Mouse (Mus musculus): ENCODE data around the gene Abcc6. TPM values are rescaled to one million over a fixed set of nuclear protein-coding genes. Genes with fewer than 3 reads are reported as not detected.
A peak's percentile ranks its signal among the peaks of the same experiment; 100 is the strongest.
"Not testable (repeated sequence)": the region's sequence is repeated elsewhere in the genome, so short reads cannot be mapped to it uniquely, and the experiment has no call there.

Abcc6 gene
- polyA plus RNA-seq, 1 experiment from 2014 or later, result 1.1 TPM

DNA sequence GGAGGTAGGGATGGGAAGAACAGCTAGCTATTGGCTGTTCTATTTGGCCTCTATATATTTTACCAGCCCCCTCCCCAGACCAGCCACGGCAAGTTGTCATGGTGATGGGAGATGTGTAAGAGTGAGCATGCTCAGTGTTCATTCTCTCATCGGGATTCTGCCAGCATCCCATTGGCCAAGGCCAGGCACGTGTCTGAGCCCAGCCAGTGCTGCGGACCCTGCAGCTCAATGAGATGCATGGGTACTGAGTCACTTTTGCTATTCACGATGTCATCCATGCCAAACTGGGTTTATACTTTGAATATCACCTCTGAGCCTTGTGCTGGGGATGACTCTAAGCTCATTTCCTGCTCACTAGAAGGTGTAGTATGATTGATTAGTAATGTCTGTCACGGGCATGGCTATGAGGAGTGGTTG lies 56.8 kb downstream of the Abcc6 start:
- Histone ChIP-seq H3K9ac (no peak overlapping the region), H3K27me3 (no peaks in the 10 kb centered on the region), H3K27ac (no peak overlapping the region), H3K4me2 (no peak overlapping the region), H3K4me3 (replicated peaks) (no peak overlapping the region), H3K4me1 (no peaks in the 10 kb centered on the region), H3K9me3 (replicated peaks) (no peaks in the 10 kb centered on the region), H3K36me3 (no peaks in the 10 kb centered on the region)
- WGBS, result 85% methylated on average over 6 of the region's 6 CpGs
- no peak for ATAC-seq (replicated peaks; ENCODE audit: low FRiP score)

DNA sequence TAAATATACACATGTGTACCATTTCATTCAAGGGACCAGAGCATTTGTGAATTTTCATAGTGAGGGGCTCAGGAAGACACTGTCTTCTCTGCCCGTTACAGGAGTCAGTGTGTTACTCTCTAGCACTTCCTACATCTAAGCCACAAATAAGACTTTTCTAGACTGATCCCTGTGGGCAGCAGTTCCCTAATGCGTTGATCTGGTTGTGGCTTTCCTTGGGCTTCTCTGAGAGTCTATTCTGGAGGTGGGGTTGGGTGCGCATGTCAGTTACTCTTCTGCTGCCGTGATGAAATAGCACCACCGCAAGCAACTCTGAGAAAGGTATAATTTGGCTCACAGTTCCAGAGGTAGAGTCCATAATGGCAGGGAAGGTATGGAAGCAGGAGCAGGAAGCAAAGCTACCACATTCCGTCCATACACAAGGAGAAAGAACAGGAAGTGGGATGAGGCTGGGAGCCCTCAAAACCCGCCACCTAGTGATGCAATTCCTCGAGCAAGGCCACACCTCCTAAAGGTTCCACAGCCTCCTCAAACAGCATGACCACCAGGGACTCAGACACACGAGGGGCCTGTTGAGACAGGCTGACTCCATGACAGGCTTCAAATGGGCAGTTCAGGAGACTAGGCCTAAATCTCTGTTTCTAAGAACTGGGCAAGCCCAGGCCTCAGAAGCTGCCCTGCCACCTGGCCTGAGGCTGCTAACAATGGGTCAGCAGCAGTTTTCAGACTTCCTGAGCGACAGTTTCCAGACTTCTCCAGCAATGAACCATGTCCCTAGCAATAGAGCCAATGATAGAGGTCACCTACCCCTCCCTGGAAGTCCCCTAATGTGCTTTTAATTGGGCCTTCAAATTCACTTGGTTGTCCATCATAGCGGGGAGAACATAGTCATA lies 58.0 kb downstream of the Abcc6 start:
- no peak for ATAC-seq (replicated peaks; ENCODE audit: low FRiP score)
- H3K27ac ChIP-seq, result no peak overlapping the region
- 0 out of 2 replicates have a peak, but pooled peaks cover 3% of the 10 kb centered on the region for H3K27me3 ChIP-seq
- H3K4me3 ChIP-seq (replicated peaks), result no peak overlapping the region
- H3K36me3 ChIP-seq, result no peaks in the 10 kb centered on the region
- H3K9me3 ChIP-seq (replicated peaks), result no peaks in the 10 kb centered on the region
- no peak overlapping the region for H3K9ac ChIP-seq
- 83% methylated on average over 11 of the region's 11 CpGs for WGBS
- H3K4me1 ChIP-seq, result no peaks in the 10 kb centered on the region
- no peak overlapping the region for H3K4me2 ChIP-seq

DNA sequence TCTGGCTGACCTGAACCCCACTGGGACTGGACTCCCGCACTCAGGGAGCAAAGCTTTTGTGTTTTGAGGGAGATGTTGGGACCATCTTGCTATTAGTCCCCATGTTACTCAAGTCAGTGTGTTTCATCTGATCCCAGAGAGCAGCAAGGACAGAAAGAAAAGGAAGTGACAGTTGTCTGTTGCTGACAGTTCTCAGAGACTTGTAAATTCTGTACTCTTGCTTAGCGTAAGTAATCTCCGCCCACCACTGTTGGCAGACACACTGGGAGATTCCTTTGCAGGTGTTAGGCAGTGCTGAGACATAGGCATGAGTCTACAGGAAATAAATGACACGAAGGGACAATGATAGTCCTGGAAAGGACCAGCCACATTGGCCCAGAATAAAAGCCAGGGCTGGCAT lies 73.5 kb downstream of the Abcc6 start:
- H3K4me2 ChIP-seq, result no peak overlapping the region
- no peaks in the 10 kb centered on the region for H3K9me3 ChIP-seq (replicated peaks)
- H3K4me3 ChIP-seq (replicated peaks), result no peak overlapping the region
- no peak for ATAC-seq (replicated peaks; ENCODE audit: low FRiP score)
- H3K27me3 ChIP-seq, result no peaks in the 10 kb centered on the region
- no peaks in the 10 kb centered on the region for H3K36me3 ChIP-seq
- no peaks in the 10 kb centered on the region for H3K4me1 ChIP-seq
- 57% methylated on average over 4 of the region's 4 CpGs for WGBS
- H3K27ac ChIP-seq, result no peak overlapping the region
- H3K9ac ChIP-seq, result no peak overlapping the region

DNA sequence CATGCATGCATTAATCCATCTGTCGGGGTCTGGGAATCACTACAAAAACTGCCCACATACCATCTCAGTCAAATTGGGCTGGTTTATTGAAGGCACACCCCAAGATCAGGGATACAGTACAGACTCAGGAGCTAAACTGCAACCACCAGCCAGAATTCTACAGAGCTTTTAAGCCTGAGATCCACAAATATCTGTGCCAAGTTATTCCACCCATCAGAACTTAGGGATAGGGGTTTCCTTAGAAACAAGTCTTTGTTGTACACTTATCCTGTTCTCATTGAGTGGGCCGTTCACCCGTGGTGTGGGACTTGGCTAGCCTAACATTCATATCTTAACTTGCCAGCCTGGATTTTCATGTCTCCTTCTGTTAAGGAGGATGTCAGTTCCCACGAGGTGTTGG lies 81.0 kb downstream of the Abcc6 start:
- WGBS, result 82% methylated on average over 4 of the region's 4 CpGs
- Histone ChIP-seq H3K9me3 (replicated peaks) (no peaks in the 10 kb centered on the region), H3K9ac (no peak overlapping the region), H3K27ac (no peak overlapping the region), H3K4me3 (replicated peaks) (no peak overlapping the region), H3K4me1 (no peaks in the 10 kb centered on the region), H3K27me3 (no peaks in the 10 kb centered on the region), H3K36me3 (no peaks in the 10 kb centered on the region), H3K4me2 (no peak overlapping the region)
- no peak for ATAC-seq (replicated peaks; ENCODE audit: low FRiP score)

DNA sequence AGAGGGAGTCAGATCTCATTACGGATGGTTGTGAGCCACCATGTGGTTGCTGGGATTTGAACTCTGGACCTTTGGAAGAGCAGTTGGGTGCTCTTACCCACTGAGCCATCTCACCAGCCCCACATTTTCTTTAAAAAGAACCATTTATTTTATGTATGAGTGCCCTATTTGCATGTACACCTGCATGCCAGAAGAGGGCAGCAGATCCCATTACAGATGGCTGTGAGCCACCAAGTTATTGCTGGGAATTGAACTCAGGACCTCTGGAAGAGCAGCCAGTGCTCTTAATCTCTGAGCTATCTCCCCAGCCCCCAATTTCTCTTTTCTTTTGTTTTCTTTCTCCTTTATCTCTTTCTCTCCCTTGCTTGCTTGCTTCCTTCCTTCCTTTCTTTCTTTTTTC lies 86.8 kb downstream of the Abcc6 start:
- not testable (repeated sequence) for ATAC-seq (replicated peaks; ENCODE audit: low FRiP score); H3K4me3 ChIP-seq (replicated peaks); H3K9me3 ChIP-seq (replicated peaks); H3K4me2 ChIP-seq; H3K36me3 ChIP-seq; H3K4me1 ChIP-seq; H3K9ac ChIP-seq; H3K27me3 ChIP-seq; H3K27ac ChIP-seq
- WGBS, result 73% methylated on average over 1 of the region's 1 CpGs

DNA sequence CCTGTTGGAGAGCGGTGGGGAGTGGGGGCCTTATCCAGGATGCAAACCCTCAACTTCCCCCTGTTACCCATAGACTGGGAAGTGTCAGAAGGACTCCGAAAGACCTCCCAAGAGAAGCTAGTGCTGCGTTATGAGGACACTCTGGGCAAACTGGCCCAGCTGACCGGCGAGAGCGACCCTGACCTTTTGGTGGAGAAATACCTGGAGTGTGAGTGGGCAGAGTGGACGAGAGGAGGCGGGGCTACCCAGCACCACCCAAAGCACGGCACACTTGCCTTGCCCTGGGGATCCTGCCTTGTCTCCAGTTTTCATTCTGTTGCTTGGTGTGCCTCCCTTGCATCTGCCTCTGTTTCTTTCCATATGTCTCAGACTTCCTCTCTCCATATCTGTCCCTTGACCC lies 88.1 kb downstream of the Abcc6 start:
- 85% methylated on average over 9 of the region's 9 CpGs for WGBS

DNA sequence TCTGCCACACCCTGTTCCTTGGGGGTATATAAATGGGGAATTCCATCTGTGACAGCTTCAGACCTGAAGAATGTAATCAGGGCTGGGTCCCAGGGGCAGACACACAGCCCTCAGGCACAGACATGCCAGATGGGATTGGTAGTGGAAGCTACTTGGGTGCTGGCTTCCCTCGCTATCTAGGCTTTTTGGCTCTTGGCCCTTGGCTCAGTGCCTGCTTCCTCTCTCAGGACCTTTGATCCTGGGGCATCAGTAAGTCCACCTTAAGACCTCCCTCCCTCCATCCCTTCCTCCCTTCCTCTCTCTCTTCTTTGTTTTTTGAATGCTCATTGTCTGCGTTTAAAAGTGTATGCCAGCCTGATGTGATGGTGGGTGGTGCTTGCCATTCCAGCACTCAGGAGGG lies 90.3 kb downstream of the Abcc6 start:
- Histone ChIP-seq H3K36me3 (no peaks in the 10 kb centered on the region), H3K9ac (no peak overlapping the region), H3K9me3 (replicated peaks) (no peaks in the 10 kb centered on the region), H3K27me3 (no peaks in the 10 kb centered on the region), H3K4me2 (no peak overlapping the region), H3K4me1 (no peaks in the 10 kb centered on the region), H3K27ac (no peak overlapping the region), H3K4me3 (replicated peaks) (no peak overlapping the region)
- ATAC-seq (replicated peaks; ENCODE audit: low FRiP score), result no peak
- WGBS, result 51% methylated on average over 2 of the region's 2 CpGs

More for the DNA sequence above, 88.1 kb downstream of the Abcc6 start:
- ATAC-seq (replicated peaks; ENCODE audit: low FRiP score), result no peak
- H3K27me3 ChIP-seq, result no peaks in the 10 kb centered on the region
- H3K4me2 ChIP-seq, result no peak overlapping the region
- no peak overlapping the region for H3K9ac ChIP-seq
- H3K4me3 ChIP-seq (replicated peaks), result no peak overlapping the region
- no peaks in the 10 kb centered on the region for H3K36me3 ChIP-seq
- H3K4me1 ChIP-seq, result no peaks in the 10 kb centered on the region
- no peaks in the 10 kb centered on the region for H3K9me3 ChIP-seq (replicated peaks)
- no peak overlapping the region for H3K27ac ChIP-seq

DNA sequence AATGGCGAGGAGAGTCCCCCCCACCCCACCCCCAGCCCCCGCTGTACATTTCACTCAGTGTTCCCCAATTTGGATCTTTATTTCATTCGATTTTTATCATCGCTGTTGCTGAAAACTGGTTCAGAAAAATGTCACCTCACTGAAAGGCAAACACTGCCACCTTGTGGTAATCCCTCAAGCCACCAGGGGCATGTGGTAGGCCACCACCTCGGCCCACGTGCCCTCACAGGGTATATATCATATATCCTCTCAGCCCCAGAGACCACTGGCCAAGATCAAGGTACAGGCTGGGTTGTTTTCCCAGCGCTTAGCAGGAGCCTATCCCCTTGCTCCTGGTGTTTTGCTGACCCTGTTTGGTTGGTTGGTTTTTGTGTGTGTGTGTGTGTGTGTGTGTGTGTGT lies 95.0 kb downstream of the Abcc6 start:
- Histone ChIP-seq H3K9ac (no peak overlapping the region), H3K36me3 (peaks cover 9% of the 10 kb centered on the region; the same call in 1 of the 2 replicates), H3K9me3 (replicated peaks) (peaks cover 5% of the 10 kb centered on the region; the same call in 1 of the 2 replicates), H3K27me3 (no peaks in the 10 kb centered on the region), H3K4me2 (no peak overlapping the region), H3K27ac (no peak overlapping the region), H3K4me3 (replicated peaks) (no peak overlapping the region), H3K4me1 (no peaks in the 10 kb centered on the region)
- peak; percentile 82 for ATAC-seq (replicated peaks; ENCODE audit: low FRiP score)
- WGBS, result 22% methylated on average over 7 of the region's 7 CpGs

DNA sequence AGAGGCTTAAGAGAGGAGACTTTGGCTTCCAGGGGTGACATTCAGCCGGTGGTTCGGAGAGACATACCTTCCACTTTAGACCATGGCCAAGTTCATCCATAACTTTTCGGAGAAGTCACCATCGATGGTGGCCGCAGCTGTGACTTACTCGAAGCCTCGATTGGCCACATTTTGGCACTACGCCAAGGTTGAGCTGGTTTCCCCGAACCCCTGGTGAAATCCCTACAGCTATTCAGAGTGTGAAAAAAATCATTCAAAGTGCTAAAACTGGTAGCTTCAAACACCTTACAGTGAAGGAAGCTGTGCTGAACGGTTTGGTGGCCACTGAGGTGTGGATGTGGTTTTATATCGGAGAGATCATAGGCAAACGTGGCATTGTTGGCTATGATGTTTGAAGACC lies 96.3 kb downstream of the Abcc6 start:
- ATAC-seq (replicated peaks; ENCODE audit: low FRiP score); H3K27me3 ChIP-seq; H3K9me3 ChIP-seq (replicated peaks); H3K4me1 ChIP-seq; H3K27ac ChIP-seq; H3K4me3 ChIP-seq (replicated peaks); H3K36me3 ChIP-seq; H3K4me2 ChIP-seq; H3K9ac ChIP-seq: not testable (repeated sequence)
- 87% methylated on average over 12 of the region's 12 CpGs for WGBS

DNA sequence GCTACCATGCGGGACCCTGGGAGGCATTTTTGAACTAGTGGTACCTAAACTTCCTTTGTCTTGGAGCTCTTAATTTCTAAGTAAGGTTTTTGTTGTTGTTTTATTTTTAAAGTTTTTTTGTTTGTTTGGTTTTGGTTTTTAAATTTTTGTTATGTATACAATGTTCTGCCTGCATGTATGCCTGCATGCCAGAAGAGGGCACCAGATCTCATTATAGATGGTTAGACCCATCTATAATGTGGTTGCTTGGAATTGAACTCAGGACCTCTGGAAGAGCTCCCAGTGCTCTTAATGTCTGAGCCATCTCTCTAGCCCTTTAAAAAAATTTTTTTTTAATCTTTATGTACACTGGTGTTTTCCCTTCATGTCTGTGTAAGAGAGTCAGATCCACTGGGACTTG lies 100.4 kb downstream of the Abcc6 start:
- peaks cover 5% of the 10 kb centered on the region; the same call in 1 of the 2 replicates for H3K9me3 ChIP-seq (replicated peaks)
- H3K4me3 ChIP-seq (replicated peaks), result no peak overlapping the region
- H3K4me2 ChIP-seq, result no peak overlapping the region
- no peak overlapping the region for H3K27ac ChIP-seq
- no peaks in the 10 kb centered on the region for H3K27me3 ChIP-seq
- ATAC-seq (replicated peaks; ENCODE audit: low FRiP score), result no peak
- WGBS, result 92% methylated on average over 1 of the region's 1 CpGs
- H3K4me1 ChIP-seq, result peaks cover 11% of the 10 kb centered on the region
- no peak overlapping the region for H3K9ac ChIP-seq
- peaks cover 9% of the 10 kb centered on the region; the same call in 1 of the 2 replicates for H3K36me3 ChIP-seq

DNA sequence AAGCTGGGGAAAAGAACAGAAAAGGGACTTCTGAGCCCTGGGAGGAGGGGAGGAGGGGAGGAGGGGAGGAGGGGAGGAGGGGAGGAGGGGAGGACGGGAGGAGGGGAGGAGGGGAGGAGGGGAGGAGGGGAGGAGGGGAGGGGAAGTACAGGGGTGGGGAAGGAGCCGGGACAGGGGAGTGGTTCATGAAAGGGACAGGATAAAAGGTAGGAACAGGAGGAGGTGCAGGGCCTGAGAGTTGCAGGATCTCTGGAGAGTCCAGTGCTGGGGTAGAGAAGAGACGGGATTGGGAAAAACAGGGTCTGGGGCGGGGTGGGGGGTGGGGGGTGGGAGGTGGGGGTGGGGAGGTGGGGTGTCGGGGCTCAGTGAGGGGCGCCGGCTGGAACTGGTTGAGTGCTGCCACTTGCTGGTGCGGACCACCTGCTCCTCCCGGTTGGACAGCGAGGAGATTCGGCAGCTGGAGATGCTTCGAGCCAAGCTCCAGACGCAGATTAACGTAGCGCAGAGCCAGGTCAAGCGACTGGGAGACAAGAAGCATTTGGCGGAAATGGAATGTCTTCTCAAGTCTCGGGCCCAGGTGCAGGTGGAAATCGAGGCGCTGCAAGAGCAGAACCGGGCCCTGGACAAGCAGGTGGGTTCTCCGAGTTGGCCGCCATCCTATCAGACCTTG lies 101.3 kb downstream of the Abcc6 start:
- Histone ChIP-seq H3K36me3 (peaks cover 9% of the 10 kb centered on the region; the same call in 1 of the 2 replicates), H3K4me2 (peak overlapping the region; percentile 38), H3K27me3 (no peaks in the 10 kb centered on the region), H3K4me1 (peaks cover 20% of the 10 kb centered on the region), H3K27ac (no peak overlapping the region), H3K9ac (no peak overlapping the region), H3K4me3 (replicated peaks) (0 out of 2 replicates have a peak overlapping the region, but pooled peaks have one; percentile 9), H3K9me3 (replicated peaks) (peaks cover 5% of the 10 kb centered on the region; the same call in 1 of the 2 replicates)
- no peak for ATAC-seq (replicated peaks; ENCODE audit: low FRiP score)
- 11% methylated on average over 22 of the region's 23 CpGs for WGBS

DNA sequence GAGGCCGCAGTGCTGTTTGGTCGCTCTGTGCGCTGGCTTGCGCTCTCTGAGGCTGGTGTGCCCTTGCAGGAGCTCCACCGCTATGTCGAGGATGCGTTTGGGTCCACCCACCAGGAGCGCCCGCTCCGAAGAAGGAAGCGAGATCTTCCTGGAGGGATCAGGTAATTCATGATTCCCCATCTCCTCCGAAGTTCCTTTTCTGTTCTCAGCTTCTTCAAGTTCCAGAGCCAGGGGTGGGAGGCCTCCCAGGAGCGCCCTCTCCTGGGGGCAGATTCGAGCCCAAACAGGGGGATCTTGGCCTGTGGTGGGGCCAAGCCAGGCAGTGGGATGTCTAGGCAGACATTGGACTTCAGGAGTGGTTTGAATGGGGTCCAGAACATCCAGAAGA lies 105.7 kb downstream of the Abcc6 start:
- H3K27ac ChIP-seq, result peak overlapping the region; percentile 98
- no peaks in the 10 kb centered on the region for H3K27me3 ChIP-seq
- H3K4me1 ChIP-seq, result peaks cover 58% of the 10 kb centered on the region
- H3K4me2 ChIP-seq, result peak overlapping the region; percentile 73
- no peak; the same call in 1 of the 2 replicates for ATAC-seq (replicated peaks; ENCODE audit: low FRiP score)
- peak overlapping the region; percentile 50 for H3K4me3 ChIP-seq (replicated peaks)
- WGBS, result 10% methylated on average over 14 of the region's 14 CpGs
- H3K36me3 ChIP-seq, result no peaks in the 10 kb centered on the region
- no peaks in the 10 kb centered on the region for H3K9me3 ChIP-seq (replicated peaks)
- peak overlapping the region; percentile 40 for H3K9ac ChIP-seq

Data from kidney, embryonic 15.5 days (tissue).